Mouse (Mus musculus) MEL (cell line): ENCODE data around the gene Tmprss13. TPM values are rescaled to one million over a fixed set of nuclear protein-coding genes. Genes with fewer than 3 reads are reported as not detected.

Experiments used
- DNase-seq: peaks from one replicate; pipeline ENCODE4 v3.0.0; 2011; ENCODE audit warnings: low read depth, low spot score
- H3K27ac ChIP-seq: 2 replicates; pipeline ENCODE4 v1.5.1; 2012; ENCODE audit warnings: low read depth, mild to moderate bottlenecking, control low read depth, low read length, moderate library complexity; ENCODE audit not compliant: control insufficient read depth
- H3K27me3 ChIP-seq, 2 experiments: fragments of 150-350 bp in 1 of 2; sonication (generic) in 1 of 2; 2 replicates each; pipeline ENCODE4 v1.6.1; 2012; ENCODE audit warnings: low read length in 2 of 2, mild to moderate bottlenecking in 2 of 2, improper control_type of control experiment in 1 of 2, moderate library complexity in 1 of 2; ENCODE audit not compliant: insufficient read depth in 2 of 2, control insufficient read depth in 1 of 2
- H3K36me3 ChIP-seq, 2 experiments: 2 replicates each; pipeline ENCODE4 v1.6.1; 2012 to 2014; ENCODE audit warnings: low read length in 2 of 2, improper control_type of control experiment in 1 of 2, inconsistent platforms in 1 of 2, mild to moderate bottlenecking in 1 of 2; ENCODE audit not compliant: insufficient read depth in 2 of 2, control insufficient read depth in 1 of 2
- H3K4me1 ChIP-seq, 2 experiments: fragments of 150-350 bp in 1 of 2; sonication (generic) in 1 of 2; 2 replicates each; pipeline ENCODE4 v1.6.1; 2012; ENCODE audit warnings: low read length in 2 of 2, improper control_type of control experiment in 1 of 2, mild to moderate bottlenecking in 1 of 2; ENCODE audit not compliant: insufficient read depth in 2 of 2, control insufficient read depth in 1 of 2
- H3K4me3 ChIP-seq, 2 experiments: fragments of 150-350 bp in 1 of 2; sonication (generic) in 1 of 2; 2 replicates each; pipeline ENCODE4 v1.5.1; 2012; ENCODE audit warnings: low read depth in 2 of 2, low read length in 2 of 2, mild to moderate bottlenecking in 2 of 2, moderate library complexity in 2 of 2, control low read depth in 1 of 2, improper control_type of control experiment in 1 of 2; ENCODE audit not compliant: control insufficient read depth in 1 of 2, insufficient read depth in 1 of 2
- H3K79me2 ChIP-seq: 2 replicates; pipeline ENCODE4 v1.6.1; 2012; ENCODE audit warnings: mild to moderate bottlenecking, low read length, moderate library complexity; ENCODE audit not compliant: control insufficient read depth, poor library complexity, insufficient read depth
- H3K9ac ChIP-seq: 2 replicates; pipeline ENCODE4 v1.6.1; 2012; ENCODE audit warnings: low read depth, mild to moderate bottlenecking, control low read depth, low read length, moderate library complexity; ENCODE audit not compliant: control insufficient read depth, poor library complexity, severe bottlenecking
- H3K9me3 ChIP-seq: fragments of 150-350 bp; sonication (generic); replicated peaks from 2 replicates; pipeline ENCODE4 v1.6.1; 2012; ENCODE audit warnings: mild to moderate bottlenecking, low read length, improper control_type of control experiment, moderate library complexity; ENCODE audit not compliant: insufficient read depth
- CHD1 ChIP-seq: IDR thresholded peaks from 2 replicates; pipeline ENCODE4 v1.6.1; 2012; ENCODE audit warnings: low read depth, mild to moderate bottlenecking, inconsistent platforms, low read length, improper control_type of control experiment
- CHD2 ChIP-seq: IDR thresholded peaks from 2 replicates; pipeline ENCODE4 v1.6.1; 2011; ENCODE audit warnings: low read length, improper control_type of control experiment
- CTCF ChIP-seq, 3 experiments: IDR thresholded peaks in 2 of 3; conservative IDR thresholded peaks in 1 of 3; 2 replicates each; pipeline ENCODE4 v1.5.1; 2011 to 2012; ENCODE audit warnings: low read length in 3 of 3, low read depth in 2 of 3, mild to moderate bottlenecking in 2 of 3, improper control_type of control experiment in 1 of 3, inconsistent platforms in 1 of 3, mixed read lengths in 1 of 3, moderate library complexity in 1 of 3; ENCODE audit not compliant: control insufficient read depth in 1 of 3, insufficient read depth in 1 of 3, poor library complexity in 1 of 3, severe bottlenecking in 1 of 3
- E2F4 ChIP-seq: IDR thresholded peaks from 2 replicates; pipeline ENCODE4 v1.6.1; 2011; ENCODE audit warnings: low read depth, low read length, improper control_type of control experiment, borderline replicate concordance
- EP300 ChIP-seq, 2 experiments: IDR thresholded peaks; 2 replicates each; pipeline ENCODE4 v1.6.1; 2011; ENCODE audit warnings: improper control_type of control experiment in 2 of 2, low read length in 2 of 2, low read depth in 1 of 2, mild to moderate bottlenecking in 1 of 2
- ETS1 ChIP-seq: IDR thresholded peaks from 2 replicates; pipeline ENCODE4 v1.6.1; 2012; ENCODE audit warnings: low read depth, mild to moderate bottlenecking, inconsistent platforms, low read length, improper control_type of control experiment, moderate library complexity
- GABPA ChIP-seq: IDR thresholded peaks from 2 replicates; pipeline ENCODE4 v1.6.1; 2012; ENCODE audit warnings: low read depth, mild to moderate bottlenecking, inconsistent platforms, low read length, improper control_type of control experiment, moderate library complexity
- GATA1 ChIP-seq: IDR thresholded peaks from 2 replicates; pipeline ENCODE4 v1.6.1; 2011; ENCODE audit warnings: low read depth, low read length, improper control_type of control experiment
- JUND ChIP-seq: IDR thresholded peaks from 2 replicates; pipeline ENCODE4 v1.6.1; 2011; ENCODE audit warnings: low read depth, mild to moderate bottlenecking, improper control_type of control experiment, low read length
- KAT2A ChIP-seq: conservative IDR thresholded peaks from 2 replicates; pipeline ENCODE4 v1.6.1; 2012; ENCODE audit warnings: low read depth, low read length, improper control_type of control experiment, inconsistent platforms
- MAFK ChIP-seq: IDR thresholded peaks from 2 replicates; pipeline ENCODE4 v1.6.1; 2011; ENCODE audit warnings: low read depth, mild to moderate bottlenecking, low read length, improper control_type of control experiment, borderline replicate concordance
- MAZ ChIP-seq: IDR thresholded peaks from 2 replicates; pipeline ENCODE4 v1.6.1; 2012; ENCODE audit warnings: low read depth, mild to moderate bottlenecking, inconsistent platforms, low read length, improper control_type of control experiment
- MEF2A ChIP-seq: IDR thresholded peaks from 2 replicates; pipeline ENCODE4 v1.6.1; 2014; ENCODE audit warnings: low read depth, mild to moderate bottlenecking, inconsistent platforms, low read length, improper control_type of control experiment; ENCODE audit not compliant: poor library complexity, insufficient replicate concordance, severe bottlenecking; ENCODE audit errors: extremely low read depth
- MXI1 ChIP-seq: IDR thresholded peaks from 2 replicates; pipeline ENCODE4 v1.6.1; 2011; ENCODE audit warnings: mild to moderate bottlenecking, low read depth, low read length, improper control_type of control experiment
- MYC ChIP-seq: IDR thresholded peaks from 2 replicates; pipeline ENCODE4 v1.6.1; 2011; ENCODE audit warnings: low read depth, mild to moderate bottlenecking, low read length, improper control_type of control experiment, moderate library complexity
- NRF1 ChIP-seq: IDR thresholded peaks from 2 replicates; pipeline ENCODE4 v1.6.1; 2014; ENCODE audit warnings: low read depth, mild to moderate bottlenecking, inconsistent platforms, low read length, improper control_type of control experiment, moderate library complexity; ENCODE audit not compliant: poor library complexity, insufficient read depth, severe bottlenecking
- POLR2A ChIP-seq, 2 experiments: IDR thresholded peaks; 2 replicates each; pipeline ENCODE4 v1.6.1; 2011 to 2012; ENCODE audit warnings: low read length in 2 of 2, mild to moderate bottlenecking in 2 of 2, control low read depth in 1 of 2, improper control_type of control experiment in 1 of 2, low read depth in 1 of 2, moderate library complexity in 1 of 2; ENCODE audit not compliant: control insufficient read depth in 1 of 2, insufficient read depth in 1 of 2, poor library complexity in 1 of 2
- RAD21 ChIP-seq: IDR thresholded peaks from 2 replicates; pipeline ENCODE4 v1.6.1; 2011; ENCODE audit warnings: mild to moderate bottlenecking, low read depth, low read length, improper control_type of control experiment
- RCOR1 ChIP-seq: IDR thresholded peaks from 2 replicates; pipeline ENCODE4 v1.6.1; 2012; ENCODE audit warnings: low read depth, mild to moderate bottlenecking, inconsistent platforms, low read length, improper control_type of control experiment
- SIN3A ChIP-seq: IDR thresholded peaks from 2 replicates; pipeline ENCODE4 v1.6.1; 2012; ENCODE audit warnings: low read length, improper control_type of control experiment, inconsistent platforms
- SMC3 ChIP-seq: IDR thresholded peaks from 2 replicates; pipeline ENCODE4 v1.6.1; 2011; ENCODE audit warnings: low read depth, low read length, improper control_type of control experiment
- TAL1 ChIP-seq: IDR thresholded peaks from 2 replicates; pipeline ENCODE4 v1.6.1; 2012; ENCODE audit warnings: mild to moderate bottlenecking, inconsistent platforms, low read length, moderate library complexity, mixed read lengths
- TBP ChIP-seq: IDR thresholded peaks from 2 replicates; pipeline ENCODE4 v1.8.0; 2011; ENCODE audit warnings: low read depth, low read length, improper control_type of control experiment
- TCF12 ChIP-seq: IDR thresholded peaks from 2 replicates; pipeline ENCODE4 v1.6.1; 2014; ENCODE audit warnings: low read depth, mild to moderate bottlenecking, inconsistent platforms, low read length, improper control_type of control experiment, moderate library complexity
- UBTF ChIP-seq: IDR thresholded peaks from 2 replicates; pipeline ENCODE4 v1.6.1; 2012; ENCODE audit warnings: low read depth, mild to moderate bottlenecking, inconsistent platforms, low read length, improper control_type of control experiment, moderate library complexity, borderline replicate concordance; ENCODE audit not compliant: insufficient read depth
- USF1 ChIP-seq: IDR thresholded peaks from 2 replicates; pipeline ENCODE4 v1.6.1; 2014; ENCODE audit warnings: low read depth, mild to moderate bottlenecking, inconsistent platforms, low read length, improper control_type of control experiment, moderate library complexity
- ZMIZ1 ChIP-seq: IDR thresholded peaks from 2 replicates; pipeline ENCODE4 v1.6.1; 2012; ENCODE audit warnings: low read depth, mild to moderate bottlenecking, inconsistent platforms, low read length, improper control_type of control experiment, moderate library complexity
- ZNF384 ChIP-seq: IDR thresholded peaks from 2 replicates; pipeline ENCODE4 v1.6.1; 2012; ENCODE audit warnings: low read depth, mild to moderate bottlenecking, inconsistent platforms, low read length, improper control_type of control experiment
- polyA plus RNA-seq, 2 experiments: library from polyadenylated mRNA; stranded (reverse) in 1 of 2; unstranded in 1 of 2; fragments of >175 nt in 1 of 2; fragments of >200 nt in 1 of 2; gene quantifications; 2 replicates each; pipeline versions ENCODE4 v1.2.1 to v1.2.4; 2012; ENCODE audit warnings: low replicate concordance in 2 of 2, low read depth in 1 of 2; ENCODE audit not compliant: insufficient read length in 2 of 2, insufficient read depth in 1 of 2, missing spikeins in 1 of 2
- total RNA-seq: library from RNA; depleted of rRNA; stranded (reverse); fragments of 300-350 nt; gene quantifications from 2 replicates; pipeline ENCODE4 v1.2.3, GENCODE M21; 2012

Gene Tmprss13
- total and polyA plus RNA-seq, 3 experiments, result not detected

GRCm38 (mm10) chr9:45355192-45355591, 36.3 kb downstream of the Tmprss13 start:
- Histone ChIP-seq H3K4me3 (no peak overlapping the region), H3K4me1 (no peaks in the 10 kb centered on the region), H3K27ac (no peak overlapping the region), H3K27me3 (peaks cover 2% of the 10 kb centered on the region in 2 experiments; a peak in 3 of 4 replicates), H3K79me2 (no peaks in the 10 kb centered on the region), H3K36me3 (no peaks in the 10 kb centered on the region), H3K9ac (no peak overlapping the region), H3K9me3 (no peaks in the 10 kb centered on the region)
- TF ChIP-seq ZNF384 (no peak), NRF1 (no peak), MXI1 (no peak), GABPA (no peak), MAFK (no peak), CHD2 (no peak), GATA1 (no peak), USF1 (no peak), RCOR1 (no peak), CTCF (IDR thresholded peaks at IDR 0.05 in 2 of 3, conservative IDR thresholded peaks at IDR 0.05 in 1 of 3; ENCODE audit: control insufficient read depth in 1 of 3, insufficient read depth in 1 of 3, low read depth in 2 of 3, low read length in 3 of 3, poor library complexity in 1 of 3, severe bottlenecking in 1 of 3) (no peak), ETS1 (no peak), EP300 (IDR thresholded peaks at IDR 0.05; ENCODE audit: low read depth in 1 of 2, low read length in 2 of 2) (no peak), E2F4 (no peak), MAZ (no peak), POLR2A (IDR thresholded peaks at IDR 0.05; ENCODE audit: control insufficient read depth in 1 of 2, insufficient read depth in 1 of 2, low read depth in 1 of 2, low read length in 2 of 2, poor library complexity in 1 of 2) (no peak), JUND (no peak), ZMIZ1 (no peak), MEF2A (no peak)
- TF ChIP-seq, all 39 proteins: peak for 0
- no peak for DNase-seq

- no peaks in the 10 kb centered on the region for H3K36me3 ChIP-seq
- no peak overlapping the region for H3K9ac ChIP-seq
- H3K79me2 ChIP-seq, result no peaks in the 10 kb centered on the region
- H3K4me1 ChIP-seq, result no peaks in the 10 kb centered on the region
- no peak overlapping the region for H3K27ac ChIP-seq
- TF ChIP-seq RAD21, result no peak
- no peak for TF ChIP-seq RCOR1
- TF ChIP-seq MEF2A, result no peak
- TF ChIP-seq TBP, result no peak
- no peak for TF ChIP-seq TAL1
- TF ChIP-seq E2F4, result no peak
- no peak for TF ChIP-seq EP300 (IDR thresholded peaks at IDR 0.05; ENCODE audit: low read depth in 1 of 2, low read length in 2 of 2)
- TF ChIP-seq SIN3A, result no peak
- TF ChIP-seq CHD2, result no peak
- TF ChIP-seq MXI1, result no peak
- TF ChIP-seq MAFK, result no peak
- no peak for TF ChIP-seq KAT2A
- TF ChIP-seq SMC3, result no peak
- TF ChIP-seq TCF12, result no peak
- TF ChIP-seq UBTF, result no peak
- TF ChIP-seq CHD1, result no peak
- no peak for TF ChIP-seq MYC
- no peak for TF ChIP-seq ZNF384
- TF ChIP-seq GABPA, result no peak
- TF ChIP-seq ETS1, result no peak
- no peaks in the 10 kb centered on the region for H3K9me3 ChIP-seq
- H3K4me3 ChIP-seq, result no peak overlapping the region
- peaks cover 2% of the 10 kb centered on the region in 2 experiments; a peak in 3 of 4 replicates for H3K27me3 ChIP-seq
- no peak for DNase-seq
These were observed 39.5 kb downstream of the Tmprss13 start for GRCm38 (mm10) chr9:45358356-45358755.
